Mouse (Mus musculus) 416B (cell line): ENCODE data around the gene Rps23.
"Not testable (repeated sequence)": the region's sequence is repeated elsewhere in the genome, so short reads cannot be mapped to it uniquely, and the experiment has no call there.

Source experiments
- DNase-seq: peaks from one replicate; pipeline ENCODE4 v3.0.0; 2011; ENCODE audit warnings: low read depth

Gene Rps23

DNA sequence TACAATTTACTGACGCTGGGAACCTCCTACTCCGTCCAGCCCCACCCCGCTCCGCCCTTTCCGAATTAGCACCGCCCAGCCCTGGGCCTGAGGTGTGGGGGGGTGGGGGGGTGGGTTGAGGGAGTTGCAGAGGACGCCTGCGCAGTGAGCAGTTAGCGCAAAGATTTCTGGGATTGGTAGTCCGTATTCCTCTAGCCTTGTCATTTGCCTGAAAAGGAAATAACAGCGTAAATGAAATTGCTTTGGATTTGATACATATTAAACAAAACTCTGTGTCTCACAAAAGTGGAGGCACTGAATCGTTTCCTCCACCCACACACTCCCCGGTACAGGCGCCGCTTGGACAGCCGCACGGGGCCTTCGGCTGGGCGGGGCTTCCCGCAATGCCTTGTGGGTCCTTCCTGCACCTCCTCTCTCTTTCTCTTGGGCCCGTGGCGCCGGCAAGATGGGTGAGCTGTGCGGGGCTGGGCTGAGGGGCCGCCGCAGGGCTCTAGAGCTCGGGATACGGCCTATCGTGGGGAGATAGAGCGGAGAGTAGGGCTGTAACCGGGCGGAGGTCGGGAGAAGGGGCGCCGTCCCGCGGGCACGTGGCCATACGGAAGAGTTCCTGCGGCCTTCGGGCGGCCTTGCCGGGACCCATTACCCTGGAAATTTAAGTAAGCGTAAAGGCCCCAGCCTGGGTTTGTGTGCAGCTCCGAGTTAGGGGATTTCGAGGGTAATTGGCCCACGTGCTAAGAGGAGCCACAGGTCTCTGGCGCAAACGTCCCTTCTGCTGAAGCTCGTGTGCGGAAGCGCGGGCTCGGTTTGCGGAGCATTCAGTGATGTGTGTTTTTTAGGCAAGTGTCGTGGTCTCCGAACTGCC is at the start of gene Rps23:
TSS of gene Rps23 (plus strand) at position 208 of the 862 bp plus-strand sequence.
- DNase-seq, result peak; percentile 95

DNA sequence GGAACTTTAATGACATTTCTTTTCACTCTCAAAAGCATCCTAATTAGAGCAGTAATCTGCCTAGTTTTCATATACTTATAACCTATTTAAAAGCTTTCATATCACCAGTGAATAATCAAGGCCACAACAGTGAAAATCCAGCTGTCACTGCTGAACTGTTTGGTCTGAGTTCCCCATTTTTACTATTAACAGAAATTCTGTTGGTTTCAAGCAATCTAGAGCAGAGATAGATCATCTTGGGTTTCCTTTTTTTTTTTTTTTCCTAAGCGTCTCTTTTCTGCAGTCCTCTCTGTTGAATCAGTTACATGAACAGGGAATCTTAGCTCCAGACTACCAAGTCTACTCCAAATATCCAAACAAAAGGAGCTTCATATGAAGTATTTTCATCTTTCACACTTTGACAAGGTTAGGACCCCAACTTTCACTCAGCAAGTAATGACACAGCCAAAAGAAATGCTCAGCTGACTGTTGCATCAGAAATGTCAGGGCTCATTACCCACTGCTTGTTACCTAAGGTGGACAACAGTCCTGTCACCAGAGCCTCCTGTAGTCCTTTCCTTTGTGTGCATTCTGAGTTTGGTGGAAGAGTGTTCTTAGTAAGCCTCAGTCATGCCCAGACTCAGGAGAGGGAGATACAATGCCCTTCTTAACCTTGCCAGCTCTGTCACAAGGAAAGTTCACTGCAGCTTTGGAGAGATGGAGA is 40.9 kb upstream of the Rps23 start:
- no peak for DNase-seq

DNA sequence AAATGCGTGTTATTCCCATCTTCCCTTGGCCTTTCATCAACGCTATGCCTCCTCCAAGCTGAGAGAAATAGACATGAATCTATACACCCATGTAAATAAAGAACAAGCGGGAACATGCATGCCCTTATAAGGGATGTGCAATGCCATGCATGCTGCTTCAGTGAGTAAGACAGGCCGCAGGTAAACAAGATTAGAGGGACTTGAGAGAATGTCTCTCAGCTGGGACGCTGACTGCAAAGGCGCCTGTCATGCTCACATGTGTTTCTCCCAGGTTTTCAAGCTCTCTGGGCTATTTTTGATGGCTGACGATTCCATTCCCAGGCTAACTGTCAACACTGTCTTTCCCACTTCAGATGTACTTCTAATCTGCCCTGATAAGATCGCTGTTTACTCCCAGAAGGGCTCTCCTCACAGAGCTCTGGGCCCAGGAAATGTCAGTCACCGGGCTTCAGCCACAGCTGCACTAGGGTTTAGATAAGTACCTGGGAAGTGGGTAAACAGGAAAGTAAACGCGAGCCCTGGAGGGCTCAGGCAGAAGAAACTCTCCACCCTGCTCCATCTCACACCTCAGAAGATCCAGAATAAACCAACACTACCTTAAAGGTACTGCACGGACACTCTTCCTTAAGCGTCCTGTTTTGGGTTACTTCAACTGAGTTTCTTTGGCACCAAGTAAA is 36.8 kb upstream of the Rps23 start:
- peak; percentile 4 for DNase-seq

DNA sequence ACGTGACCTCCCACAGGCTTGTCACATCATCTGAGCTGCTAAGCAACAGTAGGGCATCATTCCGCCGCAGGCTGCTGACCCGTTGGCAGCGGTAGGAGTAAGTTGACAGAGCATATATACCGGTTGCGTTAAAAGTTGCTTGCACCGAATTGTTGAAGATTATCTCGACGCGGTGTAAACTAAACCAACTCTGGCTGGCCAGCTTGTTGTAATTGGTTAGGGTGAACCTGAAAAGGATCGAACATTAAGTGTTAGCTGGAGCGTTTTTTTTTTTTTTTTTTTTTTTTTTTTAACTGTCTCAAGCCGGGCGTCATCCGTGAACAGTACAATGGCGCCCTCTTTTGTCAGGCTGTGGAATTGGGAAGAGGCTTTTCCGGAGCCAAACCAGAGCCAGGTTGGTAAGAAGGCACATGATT is 36.2 kb upstream of the Rps23 start:
- DNase-seq, result peak; percentile 65

DNA sequence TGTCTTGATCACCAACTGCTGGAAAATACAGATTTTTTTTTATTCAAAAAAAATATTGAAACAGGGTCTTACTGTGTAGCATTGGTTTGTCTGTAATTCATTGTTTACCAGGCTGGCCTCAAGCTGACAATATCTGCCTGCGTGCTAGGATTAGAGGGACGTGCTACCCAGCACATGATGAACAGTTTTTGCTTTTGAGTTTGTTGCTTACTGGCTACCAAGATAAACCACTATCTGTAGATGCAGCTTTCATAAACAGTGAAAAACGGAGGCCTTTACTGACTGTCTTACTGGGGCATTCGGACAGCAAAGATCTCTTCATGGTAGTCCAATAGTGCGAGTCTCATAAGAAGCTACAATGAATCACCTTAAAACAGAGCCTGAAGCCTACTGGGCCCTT is 32.6 kb upstream of the Rps23 start:
- DNase-seq, result no peak

DNA sequence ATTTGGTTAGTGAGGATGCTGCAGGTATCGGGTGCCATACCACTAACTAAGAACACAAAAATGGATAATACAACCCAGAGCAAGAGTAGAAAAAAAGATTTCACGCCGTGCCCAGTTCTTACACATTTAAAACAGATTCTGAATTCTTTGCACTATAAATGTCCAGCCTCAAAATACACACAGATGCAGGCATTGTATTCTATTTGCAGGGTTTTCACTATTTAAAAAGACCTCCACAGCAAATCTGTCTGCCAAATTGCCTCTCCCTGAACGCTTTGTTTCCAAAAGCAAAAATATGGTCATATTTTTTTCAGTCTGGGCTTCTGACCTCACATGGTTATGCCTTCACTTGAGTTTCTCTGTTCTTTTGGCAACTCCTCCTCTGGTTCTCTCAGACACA is 27.9 kb upstream of the Rps23 start:
- DNase-seq, result no peak

DNA sequence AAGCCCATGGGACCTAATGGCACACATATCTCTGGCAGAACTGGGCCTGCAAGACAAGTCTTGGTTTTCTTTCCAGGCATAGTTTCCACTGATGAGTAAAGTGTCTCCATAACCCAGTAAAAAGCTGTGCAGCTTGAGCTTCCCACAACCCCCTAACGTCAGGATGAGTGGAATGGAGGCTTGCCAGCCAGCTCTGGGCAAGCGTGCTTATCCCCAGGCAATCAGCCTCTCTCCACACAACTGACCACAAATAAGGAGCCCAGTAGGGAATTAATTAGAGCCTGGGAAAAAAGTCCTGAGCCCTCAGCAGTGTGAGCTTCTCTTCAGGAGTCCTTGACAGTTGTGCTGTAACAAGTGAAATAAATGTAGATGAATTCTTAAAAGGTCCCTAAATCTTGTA is 26.7 kb upstream of the Rps23 start:
- DNase-seq, result no peak

DNA sequence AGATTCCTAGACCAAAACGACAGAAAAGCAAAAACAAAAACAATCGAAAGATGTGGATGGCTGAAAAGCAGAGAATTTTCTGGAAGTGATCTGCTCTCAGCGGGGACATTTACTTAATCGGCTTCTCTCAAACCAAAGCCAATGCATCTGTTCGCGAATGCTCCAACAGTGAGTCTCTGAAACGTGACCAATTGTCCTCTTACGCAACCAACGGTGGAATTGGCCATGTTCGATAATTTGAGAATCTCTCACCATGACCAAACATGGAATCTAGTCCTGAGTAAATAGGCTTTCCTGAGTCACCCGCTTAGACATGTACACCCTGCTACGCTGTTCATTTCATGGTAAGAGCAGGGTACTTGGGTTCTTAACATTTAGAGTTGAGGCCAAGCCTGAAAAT is 25.9 kb upstream of the Rps23 start:
- no peak for DNase-seq

DNA sequence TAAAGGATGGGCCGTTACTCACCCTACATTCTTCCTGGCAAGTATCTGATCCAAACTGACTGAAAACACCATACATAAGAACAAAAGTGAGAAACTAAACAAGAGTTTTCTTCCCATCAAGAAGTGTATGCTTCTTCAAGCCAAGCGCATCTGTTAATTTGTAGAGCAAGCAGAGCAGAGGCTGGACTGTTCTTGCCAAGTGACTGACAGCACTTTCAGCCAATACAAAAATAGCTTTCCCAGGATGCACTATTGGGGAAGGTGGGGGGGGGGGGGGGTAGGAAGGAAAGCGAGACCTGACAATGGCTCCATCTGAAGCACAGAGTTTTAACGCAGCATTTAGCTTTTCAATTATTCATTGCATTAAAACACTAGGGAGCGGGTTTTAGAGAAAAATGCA is 17.6 kb upstream of the Rps23 start, which contains the start of gene Atp6ap1l:
TSS of gene Atp6ap1l (minus strand) at position 180 of the 400 bp plus-strand sequence.
- DNase-seq, result no peak

DNA sequence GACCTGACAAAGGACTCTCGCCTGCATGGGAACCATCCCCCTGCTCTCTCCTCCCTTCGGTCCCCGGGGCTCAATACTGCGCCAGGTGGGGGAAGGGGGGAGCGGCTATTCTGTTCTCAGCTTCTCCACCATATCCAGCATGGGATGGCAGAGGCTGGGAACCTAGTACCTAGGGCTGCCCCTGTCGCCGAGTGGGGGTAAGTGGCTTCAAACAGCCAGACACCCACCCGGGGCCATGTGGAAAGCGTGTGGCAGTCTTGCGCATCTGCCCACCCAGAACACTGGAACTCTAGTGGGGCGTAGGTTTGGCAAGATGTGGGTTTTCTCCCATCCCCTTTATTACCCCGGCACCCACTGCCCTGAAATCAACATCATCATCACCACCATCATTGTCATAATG is 15.4 kb upstream of the Rps23 start:
- DNase-seq, result no peak

DNA sequence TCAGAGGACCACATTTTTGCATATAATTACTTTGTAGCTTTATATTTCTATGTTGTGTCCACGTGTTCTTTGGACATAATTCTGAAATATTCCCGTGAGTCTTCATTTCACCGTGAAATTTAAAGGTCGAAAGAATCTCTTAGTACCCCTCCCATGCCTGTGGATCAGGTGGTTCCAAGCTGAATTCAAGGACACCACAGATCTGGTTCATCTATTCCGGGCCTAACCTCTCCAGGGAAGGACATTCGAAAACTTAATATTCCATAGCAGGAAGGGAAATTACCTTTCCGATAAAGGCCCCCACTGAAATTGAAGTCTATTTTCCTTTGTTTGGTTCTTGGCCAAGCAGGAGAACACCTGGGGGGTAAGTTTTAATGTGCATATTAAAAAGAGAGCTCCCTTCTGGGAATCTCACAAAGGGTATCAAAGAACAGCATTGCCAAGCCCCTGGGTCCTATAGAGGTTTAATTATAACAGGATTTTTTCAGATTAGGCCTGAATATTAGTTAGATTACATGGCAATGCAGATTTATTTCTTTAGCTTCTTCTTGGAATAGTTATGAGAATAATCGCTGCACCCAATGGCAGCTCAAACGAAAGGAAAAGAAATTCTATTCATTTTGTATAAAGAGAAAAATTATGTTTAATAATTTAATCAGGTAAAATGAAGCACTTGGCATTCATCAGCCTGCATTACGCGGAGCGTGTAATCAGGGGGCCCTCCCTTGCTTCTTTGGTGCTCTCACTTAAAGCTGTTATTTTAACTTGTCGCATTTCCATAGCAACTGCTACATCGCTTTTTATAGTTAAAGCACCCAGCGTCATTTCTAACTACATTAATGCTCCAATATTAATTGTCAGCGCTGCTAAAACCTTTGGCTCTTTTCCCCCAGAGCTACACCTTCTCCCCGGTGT is 9.7 kb upstream of the Rps23 start:
- no peak for DNase-seq

DNA sequence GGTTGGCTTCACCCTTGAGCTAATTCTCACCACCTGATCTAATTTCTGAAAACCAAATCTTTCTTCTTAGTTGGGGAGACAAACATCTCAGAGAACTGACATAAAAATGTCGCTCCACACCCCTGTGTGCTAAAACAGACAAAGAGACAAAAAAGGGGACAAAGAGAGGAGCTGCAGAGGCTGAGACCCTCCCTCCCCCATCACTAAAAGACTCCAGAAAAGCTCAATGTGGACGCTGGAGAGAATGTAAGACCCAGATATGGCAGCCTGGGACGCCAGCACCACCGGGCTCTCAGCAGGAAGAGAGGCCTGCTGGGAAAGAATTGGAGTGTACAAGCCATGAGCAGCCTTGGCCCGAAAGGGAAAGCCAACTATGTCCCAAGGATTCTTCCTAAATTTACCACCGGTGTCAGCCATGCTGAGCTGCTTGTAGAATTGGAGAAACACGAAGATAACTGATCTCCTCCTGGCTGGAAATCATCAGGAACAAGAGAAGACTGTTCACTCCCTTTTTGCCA is 9.0 kb upstream of the Rps23 start:
- no peak for DNase-seq

DNA sequence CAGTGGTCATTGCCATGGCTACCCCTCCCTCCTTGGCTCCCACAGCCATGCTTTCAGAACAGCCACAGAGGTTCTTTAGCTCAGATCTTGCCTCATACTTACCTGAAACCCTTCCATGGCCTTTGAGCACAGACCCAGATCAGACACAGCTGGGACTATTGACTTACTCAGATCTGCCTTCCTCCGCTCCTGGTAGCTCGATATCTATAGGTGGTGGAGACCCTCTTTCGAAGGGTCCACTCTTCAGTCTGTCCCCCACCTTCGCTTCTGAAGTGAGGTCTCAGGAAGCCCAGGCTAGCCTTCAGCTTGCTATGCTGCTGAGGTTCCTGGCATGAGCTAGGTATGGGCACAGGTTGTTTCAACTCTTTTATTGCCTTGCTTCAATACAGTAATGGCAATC is 8.0 kb upstream of the Rps23 start:
- DNase-seq, result no peak

DNA sequence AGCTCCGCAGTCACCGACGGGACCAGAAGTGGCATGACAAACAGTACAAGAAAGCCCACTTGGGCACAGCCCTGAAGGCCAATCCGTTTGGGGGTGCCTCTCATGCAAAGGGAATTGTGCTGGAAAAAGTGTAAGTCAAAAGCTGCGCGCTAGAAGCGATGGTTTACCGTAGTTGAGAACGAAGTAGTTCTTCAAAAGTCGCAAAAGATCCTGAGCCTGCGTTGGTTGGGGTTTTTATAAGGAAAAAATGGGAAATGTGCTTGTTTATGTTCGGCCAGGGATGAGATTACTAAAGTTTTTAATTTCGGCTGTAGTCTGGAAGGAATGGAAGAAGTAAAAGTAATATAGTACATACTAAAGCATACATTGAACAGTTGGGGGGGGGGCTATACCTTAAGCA is 859 bp downstream of the Rps23 start:
- DNase-seq, result peak; percentile 49

DNA sequence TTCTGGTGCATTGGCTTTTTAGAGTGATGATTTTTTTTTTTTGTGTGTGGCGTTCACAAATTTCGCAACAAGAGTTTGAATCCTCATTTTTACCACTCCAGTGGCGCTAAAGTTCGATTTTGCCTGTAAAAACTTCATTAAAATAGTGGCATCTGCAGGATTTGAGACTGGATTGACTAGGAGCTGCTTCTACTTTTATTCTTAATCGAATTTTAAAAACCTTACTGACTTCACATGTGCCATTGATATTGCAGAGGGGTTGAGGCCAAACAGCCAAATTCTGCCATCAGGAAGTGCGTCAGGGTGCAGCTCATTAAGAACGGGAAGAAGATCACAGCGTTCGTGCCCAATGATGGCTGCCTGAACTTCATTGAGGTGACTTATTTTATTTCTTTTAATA is 1.3 kb downstream of the Rps23 start:
- peak; percentile 66 for DNase-seq

DNA sequence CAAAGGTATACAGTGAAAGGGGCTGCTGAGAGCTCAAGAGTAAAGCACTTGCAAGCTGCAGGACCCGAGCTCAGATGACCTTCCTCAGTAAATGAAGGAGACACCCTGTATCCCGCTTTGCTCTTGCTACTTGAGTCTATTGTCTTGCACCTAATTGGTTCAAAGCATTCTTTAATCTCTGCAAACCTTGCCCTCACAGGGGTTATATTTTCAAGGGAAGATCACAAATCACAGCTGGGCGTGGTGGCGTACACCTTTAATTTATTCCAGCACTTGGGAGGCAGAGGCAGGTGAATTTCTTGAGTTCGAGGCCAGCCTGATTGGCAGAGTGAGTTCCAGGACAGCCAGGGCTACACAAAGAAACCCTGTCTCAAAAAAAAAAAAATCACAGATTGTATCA is 2.4 kb downstream of the Rps23 start:
- no peak for DNase-seq

DNA sequence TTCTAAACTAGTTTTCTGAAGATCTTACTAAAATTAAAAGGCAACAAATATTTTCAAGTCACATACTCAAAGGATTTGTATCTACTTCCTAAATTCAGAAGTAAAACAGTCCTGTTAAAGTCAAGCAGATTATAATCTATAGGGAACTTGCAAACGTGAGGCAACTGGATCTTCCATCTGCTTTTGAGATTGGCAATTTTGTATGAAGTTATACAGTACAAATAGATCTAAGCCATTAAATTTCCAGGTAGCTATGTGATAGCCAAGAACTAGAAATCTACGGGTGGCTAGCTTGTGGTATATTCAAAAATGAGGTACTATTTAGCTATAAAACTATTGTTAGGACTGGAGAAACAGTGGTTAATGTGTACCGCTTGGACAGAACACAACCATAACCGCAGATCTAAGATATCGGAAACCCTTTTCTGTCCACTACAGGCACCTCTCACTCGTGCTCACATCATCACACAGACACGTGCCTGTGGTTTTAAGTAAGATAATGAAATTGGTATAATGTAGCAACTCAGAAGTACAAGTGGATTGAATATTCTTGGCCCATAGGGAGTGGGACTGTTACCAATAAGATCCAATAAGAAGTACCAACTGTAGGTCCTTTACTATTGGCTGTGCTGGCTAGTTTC is 3.5 kb downstream of the Rps23 start:
- peak; percentile 39 for DNase-seq

DNA sequence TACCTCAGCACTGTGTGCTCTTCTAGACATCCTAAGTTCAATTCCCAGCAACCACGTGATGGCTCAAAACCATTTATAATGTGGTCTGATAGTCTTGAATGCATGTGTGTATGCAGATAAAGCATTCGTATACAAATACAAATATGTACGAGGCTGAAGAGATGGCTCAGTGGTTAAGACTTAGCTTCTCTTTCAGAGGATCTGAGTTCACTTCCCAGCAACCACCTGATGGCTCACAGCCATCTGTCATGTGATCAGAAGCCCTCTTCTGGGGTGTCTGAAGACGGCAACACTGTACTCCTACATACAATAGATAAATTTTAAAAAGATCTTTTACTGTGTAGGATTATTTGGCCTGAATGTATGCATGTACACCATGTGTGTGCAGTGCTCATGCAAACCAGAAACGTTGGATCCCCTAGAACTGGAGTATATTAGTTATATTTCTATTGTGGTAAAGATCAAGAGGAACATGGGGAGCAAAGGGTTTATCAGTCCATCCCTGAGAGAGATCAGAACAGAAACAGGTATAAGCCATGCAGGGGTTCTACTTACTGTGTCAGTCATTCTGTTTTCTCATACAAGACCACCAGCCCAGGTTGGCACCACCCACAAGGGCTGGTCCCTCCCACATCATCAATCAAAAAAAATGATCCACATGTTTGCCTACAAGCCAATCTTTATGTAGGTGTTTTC is 4.3 kb downstream of the Rps23 start:
- peak; percentile 27 for DNase-seq

DNA sequence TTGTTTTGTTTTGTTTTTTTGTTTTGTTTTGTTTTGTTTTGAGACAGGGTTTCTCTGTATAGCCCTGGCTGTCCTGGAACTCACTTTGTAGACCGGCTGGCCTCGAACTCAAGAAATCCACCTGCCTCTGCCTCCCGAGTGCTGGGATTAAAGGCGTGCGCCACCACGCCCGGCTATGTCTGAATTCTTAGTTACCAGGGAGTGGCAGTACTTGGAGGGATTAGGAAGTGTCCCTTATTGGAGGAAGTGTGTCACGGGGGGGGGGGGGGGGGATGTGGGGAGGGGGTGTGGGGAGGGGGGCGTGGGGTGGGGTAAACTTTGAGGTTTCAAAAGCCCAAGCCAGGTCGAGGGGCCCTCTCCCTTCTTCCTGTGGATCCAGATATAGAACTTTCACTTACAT is 5.5 kb downstream of the Rps23 start:
- not testable (repeated sequence) for DNase-seq

DNA sequence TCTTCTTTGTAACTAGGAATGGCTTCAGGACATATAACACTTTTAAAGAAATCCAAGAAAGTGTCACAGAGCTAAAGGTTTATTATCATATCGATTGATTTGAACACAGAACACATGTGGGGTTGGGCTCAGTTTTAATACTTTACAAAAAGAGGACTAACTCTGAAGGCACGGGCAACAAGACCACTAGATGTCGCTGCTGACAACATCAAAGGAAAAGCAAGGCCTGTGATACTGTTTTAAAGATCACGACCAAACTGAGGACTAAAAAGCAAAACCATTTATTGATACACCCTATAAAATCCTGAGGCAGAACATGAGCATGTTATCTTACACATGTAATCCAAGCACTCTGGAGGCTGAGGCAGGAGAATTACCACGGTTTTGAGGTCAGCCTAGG is 7.1 kb downstream of the Rps23 start:
- peak; percentile 81 for DNase-seq
